Mouse (Mus musculus): ENCODE measurements around the gene Chst11.

GRCm38 (mm10) chr10:83068466-83068865 is 83.2 kb downstream of the Chst11 start:
- TF ChIP-seq CTCF (IDR thresholded peaks at IDR 0.05; ENCODE audit: insufficient read depth, low read length) (no peak), POLR2A (IDR thresholded peaks at IDR 0.05; ENCODE audit: borderline replicate concordance, extremely low read depth, low read depth, low read length) (no peak)
